Mouse (Mus musculus): Measurements from ENCODE around the gene Psmd9.

DNA sequence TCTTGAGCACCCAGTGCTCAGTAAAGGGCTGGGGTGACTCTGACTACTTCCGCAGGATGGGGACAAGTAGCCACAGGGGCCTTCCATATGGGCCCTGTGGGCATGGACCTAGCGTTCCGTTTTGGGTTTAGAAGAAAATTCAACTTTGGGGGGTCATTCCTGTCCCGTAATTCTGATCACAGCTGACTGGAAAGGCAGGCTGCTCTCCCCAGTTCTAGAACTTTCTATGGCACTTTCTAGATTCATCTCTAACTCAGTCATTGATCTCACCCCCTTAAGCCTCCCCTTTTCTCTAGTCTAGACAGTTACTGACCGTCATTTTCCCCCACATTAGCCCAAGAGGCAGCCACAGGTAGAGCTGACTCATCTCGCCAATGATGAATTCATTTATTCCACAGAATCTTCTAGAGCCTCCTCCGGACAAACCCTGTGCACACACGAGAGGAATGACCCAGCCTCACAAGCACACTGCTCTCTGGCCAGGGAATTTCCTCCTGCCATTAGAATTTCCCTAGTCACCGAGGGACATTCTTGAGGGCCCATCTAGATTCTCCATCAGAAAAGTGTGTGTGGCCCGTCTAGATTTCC lies 39.9 kb upstream of the Psmd9 start:
- TF ChIP-seq POLR2A (IDR thresholded peaks at IDR 0.05; ENCODE audit: extremely low read depth, insufficient read depth, low read length) (no peak), CTCF (IDR thresholded peaks at IDR 0.05; ENCODE audit: low read depth, low read length) (no peak)

Measured in liver, adult 2 months (tissue).